Mouse (Mus musculus) embryonic facial prominence, embryonic 12.5 days (tissue): ENCODE measurements around the gene Zfp513. TPM values are rescaled to one million over a fixed set of nuclear protein-coding genes. Genes with fewer than 3 reads are reported as not detected.
"Not testable (repeated sequence)": the region's sequence is repeated elsewhere in the genome, so short reads cannot be mapped to it uniquely, and the experiment has no call there.

Experiments
- ATAC-seq: fragments of 200-750 bp; cut with Nextera tagmentation; 2 replicates; pipeline ENCODE4 v1.8.0; 2017; ENCODE audit not compliant: insufficient number of reproducible peaks, insufficient read depth, low FRiP score, low TSS enrichment
- H3K27ac ChIP-seq: fragments of 300-500 bp; sonication (generic); 2 replicates; pipeline ENCODE4 v1.5.1; 2016; ENCODE audit warnings: mild to moderate bottlenecking
- H3K27me3 ChIP-seq: fragments of 300-500 bp; sonication (generic); 2 replicates; pipeline ENCODE4 v1.6.1; 2016; ENCODE audit warnings: mild to moderate bottlenecking, moderate library complexity
- H3K36me3 ChIP-seq: fragments of 300-500 bp; sonication (generic); 2 replicates; pipeline ENCODE4 v1.6.1; 2016; ENCODE audit warnings: mild to moderate bottlenecking
- H3K4me1 ChIP-seq: fragments of 300-500 bp; sonication (generic); 2 replicates; pipeline ENCODE4 v1.6.1; 2016
- H3K4me2 ChIP-seq: fragments of 300-500 bp; sonication (generic); replicated peaks from 2 replicates; pipeline ENCODE4 v1.6.1; 2016; ENCODE audit warnings: mild to moderate bottlenecking, moderate library complexity
- H3K4me3 ChIP-seq: fragments of 300-500 bp; sonication (generic); 2 replicates; pipeline ENCODE4 v1.5.1; 2016; ENCODE audit warnings: mild to moderate bottlenecking
- H3K9ac ChIP-seq: fragments of 300-500 bp; sonication (generic); 2 replicates; pipeline ENCODE4 v1.6.1; 2016; ENCODE audit warnings: mild to moderate bottlenecking, moderate library complexity
- H3K9me3 ChIP-seq: fragments of 300-500 bp; sonication (generic); 2 replicates; pipeline ENCODE4 v1.6.1; 2016; ENCODE audit warnings: mild to moderate bottlenecking, moderate library complexity
- WGBS: fragments of 180-500 bp; shearing (Covaris S2); methylation state at CpG from one replicate; pipeline ENCODE4 v1.1.7; 2016; 5-methylcytosine and 5-hydroxymethylcytosine counted together
- polyA plus RNA-seq: library from polyadenylated mRNA; unstranded; fragments of >200 nt; fragmentation: Nextera tagmentation; extraction: Ambion mirVana; gene quantifications from 2 replicates; pipeline ENCODE4 v1.2.1, GENCODE M21; 2016

The Zfp513 gene
- polyA plus RNA-seq, 1 experiment from 2014 or later, result 20.0 TPM

GRCm38 (mm10) chr5:31219911-31220447 lies 17.9 kb upstream of the Zfp513 start:
- H3K9me3 ChIP-seq, result no peaks in the 10 kb centered on the region
- H3K4me3 ChIP-seq, result peak overlapping the region; percentile 100
- peak; percentile 74 for ATAC-seq
- peak overlapping the region; percentile 82 for H3K4me2 ChIP-seq
- under 1% methylated on average over 40 of the region's 40 CpGs for WGBS
- H3K27me3 ChIP-seq, result no peaks in the 10 kb centered on the region
- peaks cover 6% of the 10 kb centered on the region for H3K4me1 ChIP-seq
- H3K9ac ChIP-seq, result peak overlapping the region; percentile 92
- H3K27ac ChIP-seq, result peak overlapping the region; percentile 94
- no peaks in the 10 kb centered on the region for H3K36me3 ChIP-seq

DNA sequence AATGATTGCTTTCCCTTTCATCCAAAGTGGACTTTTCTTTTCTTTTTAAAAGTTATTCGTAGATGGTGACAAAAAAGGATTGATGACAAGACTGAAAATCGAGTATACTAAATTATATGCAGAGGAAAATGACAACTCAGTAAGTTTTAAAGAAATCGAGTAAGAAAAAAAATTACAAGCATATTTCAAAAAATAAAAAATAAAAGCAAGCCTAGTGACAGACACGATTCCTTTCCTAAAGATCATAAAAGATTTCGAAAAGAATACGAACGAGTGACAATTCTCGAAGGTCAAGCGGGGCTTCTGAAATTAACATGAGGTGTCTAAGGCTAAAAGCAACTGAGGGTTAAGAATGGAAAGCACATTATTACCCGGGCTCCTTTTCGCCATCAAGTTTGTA lies 17.4 kb upstream of the Zfp513 start:
- ATAC-seq, result no peak
- Histone ChIP-seq H3K27me3 (no peaks in the 10 kb centered on the region), H3K9me3 (no peaks in the 10 kb centered on the region), H3K9ac (peak overlapping the region; percentile 92), H3K4me2 (peak overlapping the region; percentile 82), H3K4me1 (peaks cover 6% of the 10 kb centered on the region), H3K4me3 (peak overlapping the region; percentile 100), H3K36me3 (no peaks in the 10 kb centered on the region), H3K27ac (peak overlapping the region; percentile 94)
- 2% methylated on average over 11 of the region's 11 CpGs for WGBS

- H3K4me3 ChIP-seq, result peak overlapping the region; percentile 100
- H3K27me3 ChIP-seq, result no peaks in the 10 kb centered on the region
- no peak for ATAC-seq
- H3K9me3 ChIP-seq, result no peaks in the 10 kb centered on the region
- peaks cover 6% of the 10 kb centered on the region for H3K4me1 ChIP-seq
- no peak overlapping the region for H3K27ac ChIP-seq
- no peaks in the 10 kb centered on the region for H3K36me3 ChIP-seq
- WGBS, result 0% methylated on average over 2 of the region's 2 CpGs
- no peak overlapping the region for H3K9ac ChIP-seq
- peak overlapping the region; percentile 82 for H3K4me2 ChIP-seq
These were observed 17.0 kb upstream of the Zfp513 start for GRCm38 (mm10) chr5:31219070-31219469.

- ATAC-seq, result no peak
- H3K36me3 ChIP-seq, result no peaks in the 10 kb centered on the region
- peaks cover 6% of the 10 kb centered on the region for H3K4me1 ChIP-seq
- no peak overlapping the region for H3K27ac ChIP-seq
- H3K9me3 ChIP-seq, result no peaks in the 10 kb centered on the region
- no peak overlapping the region for H3K4me3 ChIP-seq
- H3K27me3 ChIP-seq, result no peaks in the 10 kb centered on the region
- H3K9ac ChIP-seq, result no peak overlapping the region
- WGBS, result 74% methylated on average over 7 of the region's 7 CpGs
- no peak overlapping the region for H3K4me2 ChIP-seq
These were observed 16.2 kb upstream of the Zfp513 start for GRCm38 (mm10) chr5:31218294-31218693.

GRCm38 (mm10) chr5:31216554-31216953 lies 14.5 kb upstream of the Zfp513 start:
- H3K9ac ChIP-seq, H3K4me2 ChIP-seq, H3K27me3 ChIP-seq, H3K27ac ChIP-seq, H3K4me1 ChIP-seq, H3K4me3 ChIP-seq, H3K36me3 ChIP-seq, H3K9me3 ChIP-seq, ATAC-seq: not testable (repeated sequence)
- WGBS, result 90% methylated on average over 6 of the region's 6 CpGs

GRCm38 (mm10) chr5:31204421-31204820 lies 2.3 kb upstream of the Zfp513 start:
- no peak for ATAC-seq
- peaks cover 63% of the 10 kb centered on the region for H3K36me3 ChIP-seq

GRCm38 (mm10) chr5:31203866-31204265 lies 1.8 kb upstream of the Zfp513 start:
- no peak overlapping the region for H3K27ac ChIP-seq
- peaks cover 69% of the 10 kb centered on the region for H3K36me3 ChIP-seq
- ATAC-seq, result no peak
- no peaks in the 10 kb centered on the region for H3K27me3 ChIP-seq
- peaks cover 4% of the 10 kb centered on the region; the same call in 1 of the 2 replicates for H3K9me3 ChIP-seq
- H3K4me3 ChIP-seq, result no peak overlapping the region
- H3K4me1 ChIP-seq, result peaks cover 15% of the 10 kb centered on the region; the same call in 1 of the 2 replicates
- no peak overlapping the region for H3K9ac ChIP-seq
- H3K4me2 ChIP-seq, result no peak overlapping the region
- WGBS, result 94% methylated on average over 2 of the region's 2 CpGs

More at GRCm38 (mm10) chr5:31204421-31204820, 2.3 kb upstream of the Zfp513 start:
- 92% methylated on average over 6 of the region's 6 CpGs for WGBS
- H3K9ac ChIP-seq, result no peak overlapping the region
- no peak overlapping the region for H3K27ac ChIP-seq
- peaks cover 15% of the 10 kb centered on the region; the same call in 1 of the 2 replicates for H3K4me1 ChIP-seq
- H3K27me3 ChIP-seq, result no peaks in the 10 kb centered on the region
- no peak overlapping the region for H3K4me3 ChIP-seq
- H3K4me2 ChIP-seq, result no peak overlapping the region
- peaks cover 4% of the 10 kb centered on the region; the same call in 1 of the 2 replicates for H3K9me3 ChIP-seq

DNA sequence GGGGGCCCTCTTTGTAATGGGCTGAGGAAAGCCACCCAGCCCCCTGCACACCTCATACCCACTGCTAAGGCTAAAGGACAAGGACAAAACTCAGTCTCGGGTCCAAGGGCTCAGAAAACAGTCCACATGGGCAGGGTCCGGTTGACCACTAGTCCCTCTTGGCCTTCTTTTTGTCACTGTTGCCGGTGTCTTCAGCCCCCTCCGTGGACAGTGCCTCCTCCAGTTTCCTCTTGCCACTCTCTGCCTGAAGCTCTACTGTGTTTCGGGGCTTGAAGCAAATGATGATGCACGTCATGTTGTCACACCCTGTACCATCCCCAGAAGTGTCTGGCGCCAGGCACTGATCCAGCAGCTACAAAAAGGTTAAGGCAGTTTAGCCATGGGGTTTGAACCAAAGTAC lies 830 bp upstream of the Zfp513 start:
- WGBS, result 86% methylated on average over 7 of the region's 7 CpGs
- Histone ChIP-seq H3K4me1 (peaks cover 15% of the 10 kb centered on the region; the same call in 1 of the 2 replicates), H3K4me3 (peak overlapping the region; percentile 82), H3K9ac (peak overlapping the region; percentile 61; the same call in 1 of the 2 replicates), H3K27me3 (no peaks in the 10 kb centered on the region), H3K36me3 (peaks cover 75% of the 10 kb centered on the region), H3K27ac (peak overlapping the region; percentile 88; the same call in 1 of the 2 replicates), H3K4me2 (peak overlapping the region; percentile 64), H3K9me3 (peaks cover 4% of the 10 kb centered on the region; the same call in 1 of the 2 replicates)
- ATAC-seq, result no peak

GRCm38 (mm10) chr5:31201042-31201741 lies 911 bp downstream of the Zfp513 start:
- Histone ChIP-seq H3K9ac (peak overlapping the region; percentile 89), H3K9me3 (peaks cover 4% of the 10 kb centered on the region; the same call in 1 of the 2 replicates), H3K27me3 (no peaks in the 10 kb centered on the region), H3K36me3 (peaks cover 76% of the 10 kb centered on the region), H3K4me3 (peak overlapping the region; percentile 82), H3K4me2 (peak overlapping the region; percentile 78), H3K27ac (peak overlapping the region; percentile 79), H3K4me1 (peaks cover 15% of the 10 kb centered on the region; the same call in 1 of the 2 replicates)
- WGBS, result 17% methylated on average over 13 of the region's 13 CpGs
- no peak for ATAC-seq

DNA sequence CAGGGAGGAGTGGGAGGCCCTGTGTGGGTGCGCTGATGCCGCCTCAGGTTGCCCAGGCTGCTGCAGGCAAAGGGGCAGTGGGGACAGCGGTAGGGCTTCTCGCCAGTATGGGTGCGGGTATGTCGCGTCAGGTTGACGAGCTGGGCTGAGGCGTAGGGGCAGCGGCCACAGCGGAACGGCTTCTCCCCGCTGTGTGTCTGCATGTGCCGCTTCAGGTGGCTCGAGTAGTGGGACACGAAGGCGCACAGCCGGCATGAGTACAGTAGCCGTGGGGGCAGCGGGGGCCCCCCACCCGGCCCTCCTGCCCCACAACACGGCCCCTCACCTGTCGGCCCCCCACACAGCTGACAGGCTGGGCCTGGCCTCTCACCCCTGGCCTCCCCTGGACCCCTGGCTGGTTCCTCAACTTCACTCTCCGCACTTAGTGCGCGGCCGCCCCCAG lies 1.8 kb downstream of the Zfp513 start:
- peaks cover 77% of the 10 kb centered on the region for H3K36me3 ChIP-seq

DNA sequence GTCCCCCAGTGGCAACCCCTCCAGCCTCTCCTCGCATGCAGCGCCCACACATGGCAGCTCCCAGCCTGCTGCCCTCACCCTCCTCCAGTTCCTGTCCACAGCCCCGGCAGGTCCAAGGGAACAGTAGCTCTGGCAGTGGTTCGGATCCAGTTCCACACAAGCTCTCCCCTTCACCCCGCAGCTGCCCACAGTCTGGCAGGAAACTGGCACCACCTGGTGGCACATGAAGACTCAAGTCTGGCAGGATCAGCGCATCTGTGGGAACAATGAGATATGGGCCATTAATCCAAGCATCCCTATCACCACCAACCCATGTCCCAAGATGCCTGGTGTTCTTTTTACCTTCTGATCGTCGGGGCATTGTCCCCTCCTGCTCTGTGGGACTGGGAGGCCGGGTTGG lies 2.2 kb downstream of the Zfp513 start:
- H3K27ac ChIP-seq, result 0 out of 2 replicates have a peak overlapping the region, but pooled peaks have one; percentile 14
- ATAC-seq, result no peak
- H3K4me1 ChIP-seq, result peaks cover 15% of the 10 kb centered on the region; the same call in 1 of the 2 replicates
- peaks cover 77% of the 10 kb centered on the region for H3K36me3 ChIP-seq
- no peak overlapping the region for H3K9ac ChIP-seq
- WGBS, result 87% methylated on average over 9 of the region's 9 CpGs
- peaks cover 4% of the 10 kb centered on the region; the same call in 1 of the 2 replicates for H3K9me3 ChIP-seq
- no peak overlapping the region for H3K4me2 ChIP-seq
- H3K27me3 ChIP-seq, result no peaks in the 10 kb centered on the region
- peak overlapping the region; percentile 4; the same call in 1 of the 2 replicates for H3K4me3 ChIP-seq

More for the DNA sequence above, 1.8 kb downstream of the Zfp513 start:
- 0 out of 2 replicates have a peak overlapping the region, but pooled peaks have one; percentile 14 for H3K27ac ChIP-seq
- 89% methylated on average over 27 of the region's 27 CpGs for WGBS
- H3K4me1 ChIP-seq, result peaks cover 15% of the 10 kb centered on the region; the same call in 1 of the 2 replicates
- peak overlapping the region; percentile 4; the same call in 1 of the 2 replicates for H3K4me3 ChIP-seq
- no peaks in the 10 kb centered on the region for H3K27me3 ChIP-seq
- peaks cover 4% of the 10 kb centered on the region; the same call in 1 of the 2 replicates for H3K9me3 ChIP-seq
- ATAC-seq, result no peak
- no peak overlapping the region for H3K9ac ChIP-seq
- peak overlapping the region; percentile 78 for H3K4me2 ChIP-seq
